Mouse (Mus musculus): ENCODE results near the gene Trappc6a. TPM values are rescaled to one million over a fixed set of nuclear protein-coding genes. Genes with fewer than 3 reads are reported as not detected.
A peak's percentile ranks its signal among the peaks of the same experiment; 100 is the strongest.

Gene Trappc6a
- polyA plus RNA-seq, 1 experiment from 2014 or later, result 53.8 TPM

DNA sequence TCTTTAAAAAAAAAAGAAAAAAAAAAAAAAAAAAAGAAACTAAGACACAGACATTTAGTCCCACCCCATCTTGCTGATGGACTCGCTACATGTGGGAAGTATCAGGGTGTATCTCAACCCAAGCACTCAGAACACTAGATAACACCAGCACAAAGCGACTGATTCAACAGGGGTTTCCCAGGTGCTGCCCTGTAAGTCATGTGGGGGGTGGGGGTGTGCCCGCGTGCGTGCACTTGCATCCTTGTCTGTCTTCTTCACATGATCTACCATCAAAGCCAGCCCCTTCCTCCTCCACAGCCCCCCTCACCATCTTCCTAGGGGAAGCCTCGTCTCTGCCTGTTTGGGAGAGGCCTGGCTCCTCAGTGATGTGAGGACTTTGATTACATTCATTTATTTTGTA, 4.2 kb downstream of the Trappc6a start:
- 87% methylated on average over 6 of the region's 6 CpGs for WGBS
- no peak overlapping the region for H3K4me3 ChIP-seq
- peaks cover 7% of the 10 kb centered on the region; the same call in 1 of the 2 replicates for H3K36me3 ChIP-seq (replicated peaks)
- no peak overlapping the region for H3K27ac ChIP-seq
- peaks cover 23% of the 10 kb centered on the region for H3K27me3 ChIP-seq (ENCODE audit: poor library complexity, severe bottlenecking)
- H3K9me3 ChIP-seq, result no peaks in the 10 kb centered on the region
- no peak for DNase-seq (ENCODE audit: extremely low spot score, low spot score)
- peaks cover 27% of the 10 kb centered on the region for H3K4me1 ChIP-seq

DNA sequence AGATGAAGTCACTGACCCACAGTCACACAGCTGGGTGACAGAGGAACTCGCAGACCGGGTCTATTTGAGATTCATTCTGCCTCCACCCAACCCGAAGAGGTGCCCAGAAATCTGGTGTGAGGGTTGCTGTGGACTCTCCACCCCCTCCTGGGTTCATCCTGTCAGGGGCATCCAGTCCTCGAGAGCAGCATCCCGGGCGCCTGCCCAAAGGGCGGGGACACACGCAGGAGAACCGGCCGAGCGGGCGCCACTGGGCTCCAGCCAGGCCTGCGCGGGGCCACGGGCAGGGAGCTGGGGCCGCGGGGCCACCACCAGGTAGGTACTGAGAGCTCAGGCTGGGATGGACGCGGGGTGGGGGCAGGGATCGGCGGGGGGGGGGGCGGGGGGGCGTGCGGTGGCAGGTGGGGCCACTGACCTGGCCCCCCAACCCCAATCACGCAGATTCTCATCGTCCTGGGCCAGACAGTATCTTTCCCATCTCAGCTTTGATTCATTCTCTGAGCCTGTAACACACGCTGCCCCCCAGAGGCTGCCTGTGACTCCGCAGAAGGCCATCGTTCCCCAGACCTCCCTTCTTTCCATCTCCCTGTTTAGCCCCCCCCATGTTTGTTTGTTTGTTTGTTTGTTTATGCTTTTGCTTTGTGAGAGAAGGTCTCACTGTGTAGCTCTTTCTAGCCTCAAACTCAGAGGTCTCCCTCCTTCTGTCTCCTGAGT, 9.6 kb downstream of the Trappc6a start, which contains the start of gene Nkpd1:
Gene Nkpd1, plus strand, starts transcription at position 187 of the 714 bp plus-strand sequence.
- 5% methylated on average over 29 of the region's 29 CpGs for WGBS
- Histone ChIP-seq H3K4me3 (peak within 1 kb of the TSS; percentile 47), H3K27ac (peak within 1 kb of the TSS; percentile 56; the same call in 1 of the 2 replicates), H3K9me3 (no peaks in the 10 kb centered on the region), H3K27me3 (ENCODE audit: poor library complexity, severe bottlenecking) (peaks cover 77% of the 10 kb centered on the region), H3K36me3 (replicated peaks) (no peaks in the 10 kb centered on the region), H3K4me1 (peaks cover 26% of the 10 kb centered on the region)
- DNase-seq (ENCODE audit: extremely low spot score, low spot score), result no peak

GRCm38 (mm10) chr7:19520032-19520431, 11.8 kb downstream of the Trappc6a start:
- H3K9me3 ChIP-seq, result no peaks in the 10 kb centered on the region
- peak overlapping the region; percentile 51 for H3K27ac ChIP-seq
- H3K4me1 ChIP-seq, result peaks cover 40% of the 10 kb centered on the region
- peaks cover 100% of the 10 kb centered on the region for H3K27me3 ChIP-seq (ENCODE audit: poor library complexity, severe bottlenecking)
- no peaks in the 10 kb centered on the region for H3K36me3 ChIP-seq (replicated peaks)
- WGBS, result 5% methylated on average over 23 of the region's 23 CpGs
- H3K4me3 ChIP-seq, result peak overlapping the region; percentile 44
- no peak for DNase-seq (ENCODE audit: extremely low spot score, low spot score)

DNA sequence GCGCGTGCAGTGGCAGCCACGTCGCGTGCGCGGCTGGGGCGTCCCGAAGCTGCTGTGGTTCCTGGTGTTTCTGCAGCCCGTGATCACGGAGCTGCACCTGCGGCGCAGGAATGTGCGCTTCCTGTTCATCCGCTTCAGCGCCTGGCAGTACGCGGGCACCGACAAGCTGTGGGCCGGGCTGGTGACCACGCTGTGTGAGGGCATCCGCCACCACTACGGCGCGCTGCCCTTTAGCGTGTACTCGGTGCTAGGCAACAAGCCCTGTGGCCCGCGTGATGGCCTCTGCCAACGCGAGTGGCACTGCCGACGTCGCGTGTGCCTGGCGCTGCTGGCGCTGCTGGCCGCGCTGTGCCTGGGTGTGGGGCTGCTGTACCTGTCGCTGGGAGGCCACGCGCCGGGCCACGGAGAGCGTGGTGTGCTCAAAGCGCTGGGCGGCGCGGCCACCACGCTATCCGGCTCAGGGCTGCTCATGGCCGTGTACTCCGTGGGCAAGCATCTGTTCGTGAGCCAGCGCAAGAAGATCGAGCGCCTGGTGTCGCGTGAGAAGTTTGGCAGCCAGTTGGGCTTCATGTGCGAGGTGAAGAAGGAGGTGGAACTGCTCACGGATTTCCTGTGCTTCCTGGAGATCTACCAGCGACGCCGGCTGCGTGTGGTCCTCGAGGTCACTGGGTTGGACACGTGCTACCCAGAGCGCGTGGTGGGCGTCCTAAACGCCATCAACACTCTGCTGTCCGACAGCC, 15.0 kb downstream of the Trappc6a start:
- WGBS, result 17% methylated on average over 72 of the region's 72 CpGs
- DNase-seq (ENCODE audit: extremely low spot score, low spot score), result no peak
- Histone ChIP-seq H3K4me1 (peaks cover 31% of the 10 kb centered on the region), H3K27ac (no peak overlapping the region), H3K27me3 (ENCODE audit: poor library complexity, severe bottlenecking) (peaks cover 82% of the 10 kb centered on the region), H3K4me3 (peak overlapping the region; percentile 55), H3K36me3 (replicated peaks) (no peaks in the 10 kb centered on the region; the same call in 1 of the 2 replicates), H3K9me3 (no peaks in the 10 kb centered on the region)

DNA sequence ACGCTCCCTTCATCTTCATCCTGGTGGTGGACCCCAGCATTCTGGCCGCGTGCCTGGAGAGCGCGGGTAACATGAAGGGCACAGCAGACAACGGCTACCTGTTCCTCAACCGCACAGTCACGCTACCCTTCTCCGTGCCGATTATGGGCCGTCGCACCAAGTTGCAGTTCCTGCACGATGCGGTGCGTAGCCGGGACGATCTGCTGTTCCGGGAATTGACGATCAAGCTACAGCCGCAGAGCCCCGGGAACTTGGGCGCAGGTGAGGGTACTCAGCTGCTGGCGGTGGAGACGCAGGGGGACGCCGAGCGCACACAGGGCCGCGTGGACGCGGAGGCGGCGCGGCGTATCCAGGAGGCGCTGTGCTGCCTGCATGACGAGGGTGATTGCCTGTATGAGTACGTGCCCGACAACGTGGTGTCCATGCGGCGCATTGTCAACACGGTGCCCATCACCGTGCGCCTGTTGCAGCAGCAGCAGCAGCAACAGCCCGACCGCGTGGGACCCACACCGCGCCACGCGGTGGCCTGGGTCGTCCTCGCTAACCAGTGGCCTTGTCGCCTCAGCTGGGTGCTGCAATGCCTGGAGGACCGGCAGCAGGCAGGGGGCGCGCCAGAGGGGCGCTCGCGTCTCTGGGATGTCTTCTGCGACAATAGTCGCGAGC, 15.7 kb downstream of the Trappc6a start:
- peaks cover 31% of the 10 kb centered on the region for H3K4me1 ChIP-seq
- no peaks in the 10 kb centered on the region for H3K9me3 ChIP-seq
- peak overlapping the region; percentile 55 for H3K4me3 ChIP-seq
- WGBS, result 1% methylated on average over 64 of the region's 64 CpGs
- peaks cover 75% of the 10 kb centered on the region for H3K27me3 ChIP-seq (ENCODE audit: poor library complexity, severe bottlenecking)
- DNase-seq (ENCODE audit: extremely low spot score, low spot score), result peak; percentile 73
- peaks cover 6% of the 10 kb centered on the region for H3K36me3 ChIP-seq (replicated peaks)
- H3K27ac ChIP-seq, result peak overlapping the region; percentile 66

DNA sequence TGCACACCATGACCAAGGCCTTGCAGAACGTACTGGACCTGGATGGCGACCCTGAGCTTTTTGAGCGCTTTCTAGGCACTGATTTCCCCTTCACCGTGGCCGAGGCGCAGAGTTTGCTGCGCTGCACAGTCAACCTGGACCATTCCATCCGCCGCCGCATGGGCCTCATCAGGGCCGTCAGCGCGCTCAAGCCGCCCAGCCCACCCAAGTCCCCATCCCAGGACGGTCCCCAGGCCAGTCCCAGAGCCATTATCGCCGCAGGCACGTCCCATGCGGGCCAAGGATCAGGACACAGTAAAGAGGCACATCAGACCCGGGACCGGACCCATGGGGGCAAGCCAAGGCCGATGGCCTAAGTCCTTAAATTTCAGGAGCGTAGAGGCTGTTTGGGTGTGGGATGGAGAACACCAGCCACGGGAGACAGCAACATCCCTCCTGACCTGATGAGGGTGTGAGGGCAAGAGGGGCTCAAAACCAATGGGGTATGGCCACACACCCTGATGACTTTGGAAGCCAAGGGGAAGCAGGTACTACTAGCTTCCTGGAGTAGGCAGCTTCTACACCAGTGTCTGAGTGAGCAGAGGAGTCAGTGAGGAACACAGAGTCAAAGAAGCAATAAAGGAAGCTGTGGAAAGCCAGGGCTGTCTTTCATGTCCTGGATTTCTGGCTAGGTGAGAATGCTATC, 16.4 kb downstream of the Trappc6a start:
- Histone ChIP-seq H3K4me3 (peak overlapping the region; percentile 55), H3K27ac (peak overlapping the region; percentile 66; the same call in 1 of the 2 replicates), H3K36me3 (replicated peaks) (peaks cover 13% of the 10 kb centered on the region), H3K9me3 (no peaks in the 10 kb centered on the region), H3K27me3 (ENCODE audit: poor library complexity, severe bottlenecking) (peaks cover 68% of the 10 kb centered on the region), H3K4me1 (peaks cover 30% of the 10 kb centered on the region)
- no peak for DNase-seq (ENCODE audit: extremely low spot score, low spot score)
- 12% methylated on average over 24 of the region's 24 CpGs for WGBS

DNA sequence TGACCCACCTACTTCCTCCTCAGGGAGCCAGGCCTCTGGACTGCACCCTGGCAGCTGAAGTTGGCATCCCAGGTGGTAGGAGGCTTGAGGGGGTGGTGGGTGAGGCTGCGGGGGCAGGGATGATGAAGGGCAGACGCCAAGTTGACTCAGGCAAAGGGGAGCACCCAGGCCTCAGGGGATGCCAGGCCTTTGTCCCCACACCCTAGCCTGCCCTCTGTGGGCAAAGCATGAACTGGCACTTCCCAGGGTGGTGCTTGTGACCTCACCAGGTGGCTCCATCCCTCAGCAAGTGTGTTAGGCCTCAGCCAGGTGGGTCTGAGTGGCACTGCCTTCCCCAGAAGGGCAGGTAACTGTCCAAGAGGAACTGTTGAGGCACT, 16.9 kb downstream of the Trappc6a start:
- WGBS, result 63% methylated on average over 2 of the region's 2 CpGs
- Histone ChIP-seq H3K4me1 (peaks cover 25% of the 10 kb centered on the region), H3K4me3 (no peak overlapping the region), H3K27ac (no peak overlapping the region), H3K9me3 (no peaks in the 10 kb centered on the region), H3K27me3 (ENCODE audit: poor library complexity, severe bottlenecking) (peaks cover 63% of the 10 kb centered on the region), H3K36me3 (replicated peaks) (peaks cover 18% of the 10 kb centered on the region)
- DNase-seq (ENCODE audit: extremely low spot score, low spot score), result no peak

DNA sequence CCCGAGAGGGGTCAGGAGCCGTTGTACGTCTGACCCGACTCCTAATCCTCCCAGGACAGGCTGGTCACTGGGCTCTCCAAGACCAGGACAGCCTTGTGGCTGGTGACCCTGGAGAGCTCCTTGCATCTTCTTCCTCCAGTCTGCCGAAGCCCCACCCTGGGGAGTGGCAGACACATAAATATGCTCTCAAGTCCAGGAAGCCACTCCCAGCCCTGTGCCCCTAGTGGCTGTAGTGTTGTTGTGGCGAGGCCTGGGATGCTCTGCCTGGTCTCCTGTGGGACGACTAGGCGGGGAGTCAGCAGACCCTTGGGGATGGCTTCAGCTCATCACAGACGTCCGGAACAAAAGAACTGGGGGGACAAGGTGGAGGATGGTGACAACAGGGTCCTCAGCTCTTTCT, 22.9 kb downstream of the Trappc6a start:
- no peaks in the 10 kb centered on the region for H3K9me3 ChIP-seq
- no peaks in the 10 kb centered on the region for H3K4me1 ChIP-seq
- peaks cover 3% of the 10 kb centered on the region for H3K27me3 ChIP-seq (ENCODE audit: poor library complexity, severe bottlenecking)
- no peak overlapping the region for H3K27ac ChIP-seq
- H3K36me3 ChIP-seq (replicated peaks), result peaks cover 78% of the 10 kb centered on the region
- no peak overlapping the region for H3K4me3 ChIP-seq
- no peak for DNase-seq (ENCODE audit: extremely low spot score, low spot score)
- WGBS, result 87% methylated on average over 10 of the region's 10 CpGs

DNA sequence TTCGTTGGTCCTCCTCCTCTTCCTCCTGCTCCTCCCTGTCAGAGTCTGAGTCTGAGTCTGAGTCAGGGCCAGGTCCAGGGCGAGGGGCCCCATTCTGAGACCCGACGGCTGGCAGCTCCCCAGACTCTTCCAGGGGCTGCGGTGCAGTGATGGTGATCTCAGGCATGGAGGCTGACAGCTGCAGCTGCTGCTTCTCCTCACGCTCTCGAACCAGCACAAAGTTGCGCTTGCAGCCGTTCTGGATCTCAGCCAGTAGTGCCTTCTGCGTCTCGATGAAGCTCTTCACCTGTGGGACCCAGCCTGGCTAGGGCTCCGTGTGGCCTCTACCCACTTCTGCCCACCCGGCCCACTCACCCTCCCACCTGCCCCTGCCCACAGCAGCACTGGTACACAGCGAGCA, 24.0 kb downstream of the Trappc6a start:
- H3K9me3 ChIP-seq, result no peaks in the 10 kb centered on the region
- H3K36me3 ChIP-seq (replicated peaks), result peaks cover 83% of the 10 kb centered on the region
- no peak overlapping the region for H3K4me3 ChIP-seq
- no peak for DNase-seq (ENCODE audit: extremely low spot score, low spot score)
- no peaks in the 10 kb centered on the region for H3K27me3 ChIP-seq (ENCODE audit: poor library complexity, severe bottlenecking)
- 93% methylated on average over 14 of the region's 14 CpGs for WGBS
- no peak overlapping the region for H3K27ac ChIP-seq
- no peaks in the 10 kb centered on the region for H3K4me1 ChIP-seq

- no peaks in the 10 kb centered on the region for H3K9me3 ChIP-seq
- H3K4me3 ChIP-seq, result no peak overlapping the region
- WGBS, result 94% methylated on average over 10 of the region's 10 CpGs
- no peaks in the 10 kb centered on the region for H3K27me3 ChIP-seq (ENCODE audit: poor library complexity, severe bottlenecking)
- DNase-seq (ENCODE audit: extremely low spot score, low spot score), result no peak
- peaks cover 80% of the 10 kb centered on the region for H3K36me3 ChIP-seq (replicated peaks)
- no peaks in the 10 kb centered on the region for H3K4me1 ChIP-seq
- H3K27ac ChIP-seq, result no peak overlapping the region
Observed at GRCm38 (mm10) chr7:19534676-19535075, 26.5 kb downstream of the Trappc6a start.

GRCm38 (mm10) chr7:19540771-19541566, 32.8 kb downstream of the Trappc6a start:
- no peaks in the 10 kb centered on the region for H3K9me3 ChIP-seq
- 94% methylated on average over 2 of the region's 2 CpGs for WGBS
- peaks cover 16% of the 10 kb centered on the region for H3K4me1 ChIP-seq
- H3K36me3 ChIP-seq (replicated peaks), result peaks cover 21% of the 10 kb centered on the region
- no peaks in the 10 kb centered on the region for H3K27me3 ChIP-seq (ENCODE audit: poor library complexity, severe bottlenecking)
- H3K4me3 ChIP-seq, result no peak overlapping the region
- no peak overlapping the region for H3K27ac ChIP-seq
- DNase-seq (ENCODE audit: extremely low spot score, low spot score), result no peak

DNA sequence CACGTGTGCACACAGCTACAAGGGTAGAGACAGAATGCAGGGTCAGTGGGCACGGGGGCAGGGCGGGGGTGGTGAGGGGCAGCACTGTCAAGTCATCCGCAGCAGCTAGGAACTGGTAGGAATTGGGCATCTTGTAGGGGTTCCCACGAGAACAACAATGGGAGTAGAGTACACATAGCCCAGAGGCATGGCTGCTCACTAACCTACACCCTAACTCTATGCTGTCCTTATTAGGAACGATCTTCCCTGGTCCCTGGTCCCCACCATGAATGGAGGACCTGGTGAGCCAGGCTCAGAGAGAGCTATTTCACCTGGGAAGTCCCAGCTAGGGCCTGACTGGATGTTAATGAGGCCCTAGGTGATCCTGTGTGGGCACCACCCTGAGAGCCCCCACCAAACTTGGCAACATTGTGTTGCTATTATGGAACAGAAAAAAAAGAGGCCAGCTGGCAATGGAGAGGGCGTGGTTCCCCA, 33.5 kb downstream of the Trappc6a start:
- Histone ChIP-seq H3K4me3 (no peak overlapping the region), H3K27ac (no peak overlapping the region), H3K27me3 (ENCODE audit: poor library complexity, severe bottlenecking) (no peaks in the 10 kb centered on the region), H3K9me3 (no peaks in the 10 kb centered on the region), H3K36me3 (replicated peaks) (peaks cover 18% of the 10 kb centered on the region), H3K4me1 (peaks cover 16% of the 10 kb centered on the region)
- WGBS, result 87% methylated on average over 7 of the region's 7 CpGs
- DNase-seq (ENCODE audit: extremely low spot score, low spot score), result no peak

Measured in forebrain, embryonic 10.5 days (tissue).